Mouse (Mus musculus) embryonic fibroblast, embryonic 13.5 days (primary cell): ENCODE measurements around the gene 9430097D07Rik. TPM values are rescaled to one million over a fixed set of nuclear protein-coding genes. Genes with fewer than 3 reads are reported as not detected.

Experiments used
- H3K27ac ChIP-seq: 2 replicates; pipeline ENCODE4 v1.5.1; 2012; ENCODE audit warnings: low read length, control low read depth, inconsistent platforms; ENCODE audit not compliant: insufficient read depth
- H3K4me1 ChIP-seq: 2 replicates; pipeline ENCODE4 v1.6.1; 2011; ENCODE audit warnings: low read length; ENCODE audit not compliant: control insufficient read depth, insufficient read depth
- H3K4me3 ChIP-seq: 2 replicates; pipeline ENCODE4 v1.5.1; 2011; ENCODE audit warnings: mild to moderate bottlenecking, control low read depth, low read length; ENCODE audit not compliant: insufficient read depth
- CTCF ChIP-seq: IDR thresholded peaks from 2 replicates; pipeline ENCODE4 v1.5.1; 2011; ENCODE audit warnings: mild to moderate bottlenecking, control low read depth, low read length, moderate library complexity, borderline replicate concordance; ENCODE audit not compliant: insufficient read depth
- POLR2A ChIP-seq: IDR thresholded peaks from 2 replicates; pipeline ENCODE4 v1.6.1; 2011; ENCODE audit warnings: low read depth, mild to moderate bottlenecking, control low read depth, low read length, moderate library complexity
- polyA plus RNA-seq: library from polyadenylated mRNA; stranded (reverse); fragments of >200 nt; gene quantifications from 2 replicates; pipeline ENCODE4 v1.2.4, GENCODE M21; 2011; ENCODE audit warnings: low read depth; ENCODE audit not compliant: missing spikeins, insufficient read length

Gene 9430097D07Rik
- polyA plus RNA-seq, 1 experiment, result not detected

DNA sequence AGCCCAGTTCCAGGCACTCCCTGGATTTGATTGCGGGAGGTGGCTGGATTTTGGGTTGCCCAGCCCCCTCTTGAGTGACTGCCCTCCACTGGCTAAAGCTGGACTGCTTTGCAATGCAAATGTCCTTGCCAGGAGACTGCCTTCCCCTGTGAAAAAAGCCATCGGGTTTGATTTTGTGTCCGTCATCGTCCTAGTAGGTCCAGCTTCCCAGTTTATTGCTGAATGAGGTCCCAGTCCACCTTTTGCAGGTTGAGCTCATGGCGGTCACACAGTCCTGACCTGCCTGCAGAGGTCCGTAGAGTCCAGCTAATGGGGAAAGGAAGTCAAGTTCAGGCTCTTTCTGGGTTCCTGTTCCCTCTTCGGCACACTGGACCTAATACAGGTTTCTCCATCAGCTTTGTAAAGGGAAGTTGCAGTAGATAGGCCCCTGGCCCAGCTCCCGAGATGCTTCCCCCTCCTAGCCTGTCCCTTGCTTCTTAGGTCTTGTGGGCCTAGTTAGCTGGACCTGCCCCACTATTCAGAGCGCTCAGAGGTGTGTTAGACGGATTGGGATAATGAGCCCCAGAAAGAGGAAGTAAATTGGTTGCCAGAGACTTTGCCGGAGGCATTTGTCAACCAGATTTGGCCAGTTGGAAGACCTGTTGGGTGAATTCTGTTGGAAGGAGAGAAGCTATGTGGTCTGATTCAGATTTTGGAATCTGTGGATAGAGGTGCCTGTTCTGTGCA is 38.7 kb downstream of the 9430097D07Rik start:
- H3K27ac ChIP-seq, result no peak overlapping the region
- peaks cover 5% of the 10 kb centered on the region; the same call in 1 of the 2 replicates for H3K4me1 ChIP-seq
- H3K4me3 ChIP-seq, result peak overlapping the region; percentile 79
- TF ChIP-seq CTCF (no peak), POLR2A (no peak)

DNA sequence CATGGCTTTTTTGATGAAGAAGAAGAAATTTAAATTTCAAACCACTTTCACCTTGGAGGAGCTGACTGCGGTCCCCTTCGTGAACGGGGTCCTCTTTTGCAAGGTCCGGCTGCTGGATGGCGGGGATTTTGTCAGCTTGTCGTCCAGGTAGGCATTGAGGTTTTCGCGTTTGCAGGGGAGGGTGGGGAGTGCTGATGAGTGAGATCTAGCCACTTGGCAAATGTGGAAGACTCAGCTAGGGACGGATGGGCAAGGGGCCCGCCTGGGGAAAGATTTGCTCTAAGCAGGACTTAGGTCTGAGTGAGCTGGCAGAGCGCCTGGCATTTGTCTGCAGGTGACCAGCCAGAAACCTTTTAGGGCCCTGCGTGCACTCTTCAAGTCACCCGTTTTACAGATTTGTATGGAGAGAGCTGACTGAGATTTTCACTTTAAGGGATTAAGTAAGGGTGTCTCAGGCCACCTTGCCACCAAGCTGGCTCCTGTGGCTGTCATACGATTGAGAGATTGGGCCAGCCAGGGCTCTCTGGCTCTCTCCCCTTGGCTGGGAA is 39.3 kb downstream of the 9430097D07Rik start:
- TF ChIP-seq POLR2A, result no peak
- no peak for TF ChIP-seq CTCF
- peaks cover 5% of the 10 kb centered on the region; the same call in 1 of the 2 replicates for H3K4me1 ChIP-seq
- peak overlapping the region; percentile 79 for H3K4me3 ChIP-seq
- H3K27ac ChIP-seq, result no peak overlapping the region

DNA sequence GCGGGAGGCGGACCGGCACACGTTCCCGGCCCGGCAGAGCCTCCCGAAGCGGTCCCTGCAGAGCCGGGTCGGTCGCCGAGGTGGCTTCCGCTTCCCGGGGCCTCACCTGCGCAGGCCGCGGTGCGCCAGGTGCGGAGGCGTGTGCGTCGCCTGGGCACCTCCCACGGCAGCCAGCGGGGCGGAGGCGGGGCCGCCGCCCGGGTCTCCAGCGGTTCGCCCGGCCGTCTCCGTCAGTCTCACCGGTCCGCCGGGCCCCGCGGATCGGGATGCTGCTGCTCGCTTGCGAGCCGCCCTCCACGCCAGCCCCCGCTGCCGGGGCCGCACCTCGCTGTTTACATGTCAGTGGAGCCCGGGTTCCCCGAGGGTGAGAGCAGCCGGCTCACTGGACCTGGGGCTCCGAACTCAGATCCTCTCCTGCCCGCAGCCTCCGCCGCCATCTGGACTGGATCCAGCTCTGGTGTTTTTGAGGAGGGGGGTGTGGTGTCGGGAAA is 39.9 kb downstream of the 9430097D07Rik start:
- TF ChIP-seq POLR2A (no peak), CTCF (no peak)
- Histone ChIP-seq H3K4me3 (peak overlapping the region; percentile 79), H3K27ac (peak overlapping the region; percentile 62), H3K4me1 (peaks cover 5% of the 10 kb centered on the region; the same call in 1 of the 2 replicates)

DNA sequence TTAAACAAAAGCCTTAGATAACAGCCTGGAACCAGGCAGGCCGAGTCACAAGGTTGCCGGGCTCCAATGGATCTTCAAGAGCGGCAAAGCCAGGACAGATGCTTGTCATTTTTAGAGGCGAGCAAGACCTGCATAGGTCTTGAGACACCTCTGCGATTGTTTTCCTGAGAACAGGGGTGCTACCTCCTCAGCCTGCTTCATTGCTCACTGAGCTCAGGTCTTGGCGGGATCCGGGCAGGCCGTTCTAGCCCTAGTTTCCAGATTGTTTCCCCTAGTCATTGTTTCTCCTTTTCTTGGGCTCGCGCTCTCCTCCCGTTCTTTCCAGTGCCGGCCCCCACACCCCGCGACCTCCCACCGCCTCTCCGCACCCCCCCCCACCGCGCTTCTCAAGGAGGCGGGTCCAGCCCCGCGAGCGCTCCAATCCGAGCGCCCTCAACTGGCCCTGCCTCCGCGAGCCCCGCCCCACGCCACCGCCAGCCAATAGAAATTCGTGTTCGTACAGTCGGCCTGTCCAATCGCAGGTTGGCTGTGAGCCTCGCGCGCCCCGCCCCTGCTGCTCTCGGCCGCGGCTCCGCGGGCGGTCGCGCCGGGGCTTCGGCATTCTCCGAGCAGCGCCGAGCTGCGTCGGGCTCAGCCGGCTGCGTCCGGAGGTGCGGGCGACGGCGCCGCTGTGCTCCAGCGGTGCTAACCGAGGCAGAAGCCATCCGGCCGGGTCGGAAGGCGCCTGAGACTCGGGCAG is 40.6 kb downstream of the 9430097D07Rik start, which contains the start of gene Fam102a:
TSS of gene Fam102a (plus strand) at position 600 of the 739 bp plus-strand sequence.
- peak within 1 kb of the TSS; percentile 75 for H3K27ac ChIP-seq

DNA sequence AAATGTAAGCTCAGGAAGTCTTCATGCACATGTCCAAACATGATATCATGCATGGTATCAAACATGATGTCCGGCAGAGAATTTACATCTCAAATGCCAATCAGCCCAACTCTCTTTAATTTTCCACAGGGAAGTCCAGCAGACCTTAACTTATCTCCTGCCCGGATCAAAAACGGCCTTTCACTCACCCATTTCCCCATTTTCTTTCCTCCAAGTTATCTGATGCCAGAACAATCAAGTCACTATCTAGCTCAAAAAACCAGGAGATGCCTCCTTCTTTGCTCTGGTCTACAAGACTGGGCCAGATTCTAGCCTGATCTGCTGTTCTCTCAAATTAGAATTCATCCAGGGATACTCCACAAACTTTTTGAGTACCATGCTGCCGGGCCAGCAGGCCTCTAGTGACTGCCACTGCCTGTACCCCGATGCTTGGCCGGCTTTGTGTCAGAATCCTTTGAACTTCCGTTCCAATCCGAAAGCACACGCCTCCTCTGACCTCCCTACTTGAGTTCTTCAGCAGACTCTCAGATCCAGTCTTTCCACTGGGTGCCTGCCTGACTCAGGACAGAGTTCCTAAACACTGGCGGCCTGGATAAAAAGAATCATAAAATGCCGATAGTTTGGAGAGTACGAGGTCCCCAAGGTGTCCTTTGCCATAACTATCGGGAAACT is 41.3 kb downstream of the 9430097D07Rik start:
- Histone ChIP-seq H3K27ac (peak overlapping the region; percentile 75), H3K4me3 (peak overlapping the region; percentile 58), H3K4me1 (peaks cover 5% of the 10 kb centered on the region; the same call in 1 of the 2 replicates)
- TF ChIP-seq CTCF (no peak), POLR2A (peak; percentile 68)

More for the DNA sequence above, 40.6 kb downstream of the 9430097D07Rik start, which contains the start of gene Fam102a:
- TF ChIP-seq POLR2A (peak; percentile 91), CTCF (no peak)
- Histone ChIP-seq H3K4me3 (peak within 1 kb of the TSS; percentile 79), H3K4me1 (peaks cover 5% of the 10 kb centered on the region; the same call in 1 of the 2 replicates)

DNA sequence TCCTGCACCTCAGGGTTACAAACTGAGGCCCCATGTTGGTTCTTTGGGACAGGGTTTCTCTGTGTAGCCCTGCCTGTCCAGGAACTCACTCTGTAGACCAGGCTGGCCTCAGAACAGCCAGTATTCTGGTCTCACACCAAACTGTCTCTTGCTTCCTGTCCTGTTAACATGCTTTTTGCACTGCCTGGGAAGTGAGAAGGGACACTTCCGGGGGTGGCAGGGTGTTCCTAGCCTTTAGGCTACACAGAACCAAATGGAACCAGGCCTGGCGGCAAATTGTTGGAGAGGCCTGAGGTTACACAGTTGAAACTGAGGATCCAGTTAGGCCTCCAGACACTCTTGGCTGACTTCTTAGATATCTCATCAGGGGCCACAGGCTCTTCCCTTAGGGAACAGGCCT is 42.3 kb downstream of the 9430097D07Rik start:
- TF ChIP-seq POLR2A (no peak), CTCF (no peak)
- Histone ChIP-seq H3K27ac (no peak overlapping the region), H3K4me3 (no peak overlapping the region), H3K4me1 (peaks cover 5% of the 10 kb centered on the region; the same call in 1 of the 2 replicates)

DNA sequence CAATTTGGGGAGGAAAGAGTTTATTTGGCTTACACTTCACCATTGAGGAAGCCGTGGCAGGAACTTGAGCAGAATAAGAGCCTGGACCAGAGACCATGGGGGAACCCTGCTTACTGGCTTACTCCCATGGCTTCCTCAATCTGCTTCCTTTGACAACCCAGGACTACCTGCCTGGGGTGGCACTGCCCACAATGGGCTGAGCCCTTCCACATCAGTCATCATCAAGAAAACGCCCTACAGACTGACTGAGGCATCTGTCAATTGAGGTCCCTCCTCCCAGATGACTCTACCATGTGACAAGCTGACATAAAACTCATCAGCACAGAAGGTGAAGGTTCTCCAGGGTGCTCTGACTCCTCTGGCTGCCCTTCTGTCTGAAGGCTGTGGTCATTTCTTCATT is 45.0 kb downstream of the 9430097D07Rik start:
- Histone ChIP-seq H3K4me1 (peaks cover 5% of the 10 kb centered on the region; the same call in 1 of the 2 replicates), H3K4me3 (no peak overlapping the region), H3K27ac (no peak overlapping the region)
- TF ChIP-seq CTCF (no peak), POLR2A (no peak)

DNA sequence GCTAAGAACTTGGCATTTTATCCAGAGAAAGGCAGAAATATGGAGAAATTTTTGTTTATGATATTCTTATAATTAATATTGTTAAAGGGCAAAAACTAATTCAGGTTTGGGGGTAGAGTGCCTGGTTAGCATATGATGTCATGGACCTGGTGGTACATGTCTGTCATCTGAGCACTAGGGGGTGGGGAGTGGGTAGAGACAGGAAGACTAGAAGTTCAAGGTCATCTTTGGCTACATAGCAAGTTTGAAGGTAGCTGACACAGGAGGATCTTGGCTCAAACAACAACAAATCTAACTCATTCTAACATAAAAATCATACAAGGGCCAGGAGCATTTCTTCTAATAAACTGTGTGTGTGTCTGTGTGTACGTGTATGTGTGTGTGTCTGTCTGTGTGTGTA is 47.2 kb downstream of the 9430097D07Rik start:
- H3K4me1 ChIP-seq, result no peaks in the 10 kb centered on the region
- H3K27ac ChIP-seq, result no peak overlapping the region
- no peak overlapping the region for H3K4me3 ChIP-seq
- no peak for TF ChIP-seq CTCF
- no peak for TF ChIP-seq POLR2A

DNA sequence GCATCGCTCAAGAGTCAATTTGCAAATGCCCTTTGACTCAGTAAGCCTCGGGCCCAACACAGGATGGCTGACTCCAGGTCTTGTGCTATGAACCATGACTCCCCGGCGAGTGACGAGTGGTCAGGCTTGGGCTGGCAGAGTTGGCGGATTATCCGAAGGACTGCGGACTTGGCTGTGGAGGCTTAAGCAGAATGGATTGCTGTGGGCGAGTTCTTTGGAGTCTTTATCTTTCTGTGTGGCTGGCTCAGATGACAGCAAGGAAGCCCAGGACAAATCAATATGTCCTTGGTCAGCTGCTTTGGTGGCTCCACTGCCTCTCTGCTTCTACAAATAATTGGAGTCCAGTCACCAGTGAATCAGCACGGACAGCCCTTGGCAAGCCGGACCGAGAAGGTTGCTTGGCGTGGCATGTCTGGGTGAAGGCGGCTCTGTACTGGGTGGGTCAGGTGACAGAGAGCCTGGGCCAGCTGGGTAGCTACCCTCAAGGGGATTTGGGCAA is 48.0 kb downstream of the 9430097D07Rik start:
- TF ChIP-seq CTCF, result no peak
- no peak for TF ChIP-seq POLR2A
- H3K4me3 ChIP-seq, result no peak overlapping the region
- no peaks in the 10 kb centered on the region for H3K4me1 ChIP-seq
- H3K27ac ChIP-seq, result no peak overlapping the region
